Mouse (Mus musculus): ENCODE results near the gene Rbms3. TPM values are rescaled to one million over a fixed set of nuclear protein-coding genes. Genes with fewer than 3 reads are reported as not detected.

Gene Rbms3
- total and polyA plus RNA-seq, 3 experiments: 8.1 to 12.5 (median 8.8) TPM

GRCm38 (mm10) chr9:116688615-116689014 lies 941.1 kb downstream of the Rbms3 start:
- H3K27ac ChIP-seq: no peak overlapping the region
- no peaks in the 10 kb centered on the region for H3K4me1 ChIP-seq (ENCODE audit: control insufficient read depth, insufficient read depth, low read length)
- no peak for TF ChIP-seq EP300 (IDR thresholded peaks at IDR 0.05; ENCODE audit: insufficient read depth, low read depth, low read length)
- TF ChIP-seq POLR2A (IDR thresholded peaks at IDR 0.05; ENCODE audit: insufficient read depth, low read depth, low read length): no peak
- no peak for TF ChIP-seq CTCF (IDR thresholded peaks at IDR 0.05)
- WGBS: 74% methylated on average over 4 of the region's 4 CpGs
- H3K79me2 ChIP-seq (replicated peaks; ENCODE audit: control insufficient read depth, insufficient read depth, low read length): no peaks in the 10 kb centered on the region
- no peak overlapping the region for H3K4me3 ChIP-seq
- H3K36me3 ChIP-seq (ENCODE audit: control insufficient read depth, insufficient read depth, low read length): no peaks in the 10 kb centered on the region
- DNase-seq: no peak
- intact Hi-C loops (cut with DNase I): no loop called here
- no peaks in the 10 kb centered on the region for H3K27me3 ChIP-seq (ENCODE audit: control insufficient read depth, insufficient read depth, low read length)
- H3K9ac ChIP-seq (ENCODE audit: low read depth, low read length): no peak overlapping the region

GRCm38 (mm10) chr9:116677142-116677541 lies 952.6 kb downstream of the Rbms3 start:
- intact Hi-C loops (cut with DNase I): loop anchor here (5.0 to 10.0 kb wide), 2 partner anchors 35 to 198 kb away; no protein-coding TSS in a partner anchor
- Histone ChIP-seq H3K4me3 (no peak overlapping the region), H3K9ac (ENCODE audit: low read depth, low read length) (no peak overlapping the region), H3K27ac (peak overlapping the region; percentile 42), H3K27me3 (ENCODE audit: control insufficient read depth, insufficient read depth, low read length) (no peaks in the 10 kb centered on the region), H3K4me1 (ENCODE audit: control insufficient read depth, insufficient read depth, low read length) (peaks cover 5% of the 10 kb centered on the region), H3K79me2 (replicated peaks; ENCODE audit: control insufficient read depth, insufficient read depth, low read length) (no peaks in the 10 kb centered on the region), H3K36me3 (ENCODE audit: control insufficient read depth, insufficient read depth, low read length) (no peaks in the 10 kb centered on the region; the same call in 1 of the 2 replicates)
- TF ChIP-seq POLR2A (IDR thresholded peaks at IDR 0.05; ENCODE audit: insufficient read depth, low read depth, low read length): no peak
- no peak for TF ChIP-seq CTCF (IDR thresholded peaks at IDR 0.05)
- no peak for TF ChIP-seq EP300 (IDR thresholded peaks at IDR 0.05; ENCODE audit: insufficient read depth, low read depth, low read length)
- DNase-seq: peak in 1 of 2 experiments; percentile 12
- 39% methylated on average over 4 of the region's 4 CpGs for whole genome bisulfite sequencing

- TF ChIP-seq POLR2A (IDR thresholded peaks at IDR 0.05; ENCODE audit: insufficient read depth, low read depth, low read length) (no peak), EP300 (IDR thresholded peaks at IDR 0.05; ENCODE audit: insufficient read depth, low read depth, low read length) (no peak), CTCF (IDR thresholded peaks at IDR 0.05) (no peak)
- Histone ChIP-seq H3K27ac (peak overlapping the region; percentile 67), H3K4me1 (ENCODE audit: control insufficient read depth, insufficient read depth, low read length) (peaks cover 5% of the 10 kb centered on the region), H3K36me3 (ENCODE audit: control insufficient read depth, insufficient read depth, low read length) (no peaks in the 10 kb centered on the region; the same call in 1 of the 2 replicates), H3K79me2 (replicated peaks; ENCODE audit: control insufficient read depth, insufficient read depth, low read length) (no peaks in the 10 kb centered on the region), H3K27me3 (ENCODE audit: control insufficient read depth, insufficient read depth, low read length) (no peaks in the 10 kb centered on the region), H3K4me3 (no peak overlapping the region), H3K9ac (ENCODE audit: low read depth, low read length) (no peak overlapping the region)
- DNase-seq: peak; percentile 22 to 29
- intact Hi-C loops (cut with DNase I): loop anchor here (5.0 to 10.0 kb wide), 2 partner anchors 34 to 198 kb away; no protein-coding TSS in a partner anchor
- 18% methylated on average over 2 of the region's 2 CpGs for WGBS
These were observed 953.3 kb downstream of the Rbms3 start for GRCm38 (mm10) chr9:116676445-116676844.

GRCm38 (mm10) chr9:116674191-116674590 lies 955.5 kb downstream of the Rbms3 start:
- intact Hi-C loops (cut with DNase I): loop anchor here (10.0 kb wide), 1 partner anchor 201 kb away; no protein-coding TSS in a partner anchor
- Histone ChIP-seq H3K36me3 (ENCODE audit: control insufficient read depth, insufficient read depth, low read length) (no peaks in the 10 kb centered on the region; the same call in 1 of the 2 replicates), H3K27me3 (ENCODE audit: control insufficient read depth, insufficient read depth, low read length) (no peaks in the 10 kb centered on the region), H3K79me2 (replicated peaks; ENCODE audit: control insufficient read depth, insufficient read depth, low read length) (no peaks in the 10 kb centered on the region), H3K9ac (ENCODE audit: low read depth, low read length) (no peak overlapping the region), H3K4me3 (no peak overlapping the region), H3K4me1 (ENCODE audit: control insufficient read depth, insufficient read depth, low read length) (peaks cover 5% of the 10 kb centered on the region), H3K27ac (no peak overlapping the region)
- 63% methylated on average over 4 of the region's 4 CpGs for WGBS
- peak in 1 of 2 experiments; percentile 8 for DNase-seq
- TF ChIP-seq POLR2A (IDR thresholded peaks at IDR 0.05; ENCODE audit: insufficient read depth, low read depth, low read length) (no peak), EP300 (IDR thresholded peaks at IDR 0.05; ENCODE audit: insufficient read depth, low read depth, low read length) (no peak), CTCF (IDR thresholded peaks at IDR 0.05) (no peak)

GRCm38 (mm10) chr9:116661026-116661425 lies 968.7 kb downstream of the Rbms3 start:
- Histone ChIP-seq H3K79me2 (replicated peaks; ENCODE audit: control insufficient read depth, insufficient read depth, low read length) (no peaks in the 10 kb centered on the region), H3K9ac (ENCODE audit: low read depth, low read length) (no peak overlapping the region), H3K36me3 (ENCODE audit: control insufficient read depth, insufficient read depth, low read length) (no peaks in the 10 kb centered on the region), H3K4me3 (no peak overlapping the region), H3K27me3 (ENCODE audit: control insufficient read depth, insufficient read depth, low read length) (no peaks in the 10 kb centered on the region), H3K27ac (no peak overlapping the region), H3K4me1 (ENCODE audit: control insufficient read depth, insufficient read depth, low read length) (no peaks in the 10 kb centered on the region)
- 73% methylated on average over 4 of the region's 4 CpGs for WGBS
- TF ChIP-seq EP300 (IDR thresholded peaks at IDR 0.05; ENCODE audit: insufficient read depth, low read depth, low read length): no peak
- no peak for TF ChIP-seq POLR2A (IDR thresholded peaks at IDR 0.05; ENCODE audit: insufficient read depth, low read depth, low read length)
- TF ChIP-seq CTCF (IDR thresholded peaks at IDR 0.05): no peak
- no peak for DNase-seq
- intact Hi-C loops (cut with DNase I): no loop called here

- Histone ChIP-seq H3K4me3 (no peak overlapping the region), H3K36me3 (ENCODE audit: control insufficient read depth, insufficient read depth, low read length) (no peaks in the 10 kb centered on the region), H3K9ac (ENCODE audit: low read depth, low read length) (no peak overlapping the region), H3K27me3 (ENCODE audit: control insufficient read depth, insufficient read depth, low read length) (no peaks in the 10 kb centered on the region), H3K79me2 (replicated peaks; ENCODE audit: control insufficient read depth, insufficient read depth, low read length) (no peaks in the 10 kb centered on the region), H3K27ac (no peak overlapping the region), H3K4me1 (ENCODE audit: control insufficient read depth, insufficient read depth, low read length) (no peaks in the 10 kb centered on the region)
- no peak for TF ChIP-seq POLR2A (IDR thresholded peaks at IDR 0.05; ENCODE audit: insufficient read depth, low read depth, low read length)
- TF ChIP-seq EP300 (IDR thresholded peaks at IDR 0.05; ENCODE audit: insufficient read depth, low read depth, low read length): no peak
- no peak for TF ChIP-seq CTCF (IDR thresholded peaks at IDR 0.05)
- intact Hi-C loops (cut with DNase I): no loop called here
- DNase-seq: no peak
- 42% methylated on average over 1 of the region's 1 CpGs for WGBS
These were observed 969.8 kb downstream of the Rbms3 start for GRCm38 (mm10) chr9:116659936-116660335.
